Mouse (Mus musculus): Measurements from ENCODE around the gene Kmt2d.

Gene Kmt2d

GRCm38 (mm10) chr15:98802926-98803325 lies 68.1 kb downstream of the Kmt2d start:
- DNase-seq (ENCODE audit: low read depth, low spot score): no peak

DNA sequence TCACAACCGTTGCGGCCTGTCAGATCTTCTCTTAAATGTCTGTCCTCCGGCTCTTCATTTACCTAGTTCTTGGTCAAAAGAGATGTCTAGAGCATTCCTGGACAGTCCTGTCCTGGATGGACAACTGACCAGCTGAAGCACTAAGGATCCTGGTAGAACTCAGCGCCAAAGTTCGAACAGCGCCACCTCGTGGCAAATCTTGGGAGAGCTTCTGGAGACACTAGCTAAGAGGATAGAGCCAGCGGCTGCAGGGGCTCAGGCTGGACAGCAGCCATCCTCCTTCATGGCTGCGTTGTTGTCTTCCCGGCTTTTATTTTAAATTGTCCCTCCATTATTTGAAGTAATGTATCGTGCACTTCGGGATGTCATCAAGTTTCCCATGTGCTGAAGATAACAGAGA lies 71.6 kb downstream of the Kmt2d start:
- peak; percentile 83 for DNase-seq (ENCODE audit: low read depth, low spot score)

DNA sequence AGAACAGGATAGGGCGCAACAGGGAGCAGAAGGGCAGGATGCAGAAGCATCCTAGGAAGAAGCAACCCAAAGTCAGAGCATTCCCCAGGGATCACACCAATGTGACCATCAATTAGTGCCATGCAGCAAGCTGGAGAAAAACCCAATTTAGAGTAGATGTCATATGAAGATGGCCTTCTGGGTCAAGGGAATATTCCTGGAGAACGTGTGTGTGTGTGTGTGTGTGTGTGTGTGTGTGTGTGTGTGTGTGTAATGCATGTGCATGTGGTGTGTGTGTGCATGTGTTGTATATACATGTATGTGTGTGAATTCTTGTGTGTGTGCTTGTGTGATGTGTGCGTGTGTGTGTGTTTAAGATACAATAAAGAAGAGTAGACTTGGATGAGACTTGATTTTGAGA lies 72.1 kb downstream of the Kmt2d start:
- DNase-seq (ENCODE audit: low read depth, low spot score): no peak

DNA sequence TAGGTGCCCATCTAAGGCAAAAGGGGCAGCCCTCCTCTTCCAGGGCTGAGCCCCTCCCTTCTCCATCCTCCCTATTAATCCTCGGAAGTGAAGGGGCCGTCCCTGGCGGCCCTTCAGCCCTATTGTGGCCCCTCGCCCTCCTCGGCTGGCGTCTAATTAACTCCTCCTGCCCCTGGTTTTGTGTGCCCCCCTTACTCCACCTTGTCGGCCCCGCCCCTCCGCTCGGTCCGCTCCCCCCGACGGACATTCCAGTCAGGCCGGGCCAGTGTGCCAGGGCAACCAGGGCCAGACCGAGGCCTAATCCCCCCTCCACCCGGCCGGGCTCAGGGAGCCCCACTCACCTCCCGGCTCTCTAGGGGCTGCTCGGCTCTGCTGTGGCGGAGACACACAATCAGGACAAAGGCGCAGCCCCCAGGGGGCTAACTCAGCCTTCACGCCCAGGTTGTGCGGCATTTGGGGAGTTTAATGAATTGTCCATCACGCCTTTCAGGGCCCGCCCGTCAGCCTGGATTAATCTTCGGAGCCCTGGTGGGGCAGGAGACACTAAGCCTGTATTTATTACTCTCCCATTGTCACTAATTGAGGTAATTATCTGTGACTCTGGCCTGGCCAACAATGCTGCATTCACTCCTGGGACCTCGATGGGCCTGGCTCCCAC lies 73.0 kb downstream of the Kmt2d start:
- DNase-seq (ENCODE audit: low read depth, low spot score): no peak

- no peak for DNase-seq (ENCODE audit: low read depth, low spot score)
Measured at GRCm38 (mm10) chr15:98796803-98797595, 74.0 kb downstream of the Kmt2d start.

DNA sequence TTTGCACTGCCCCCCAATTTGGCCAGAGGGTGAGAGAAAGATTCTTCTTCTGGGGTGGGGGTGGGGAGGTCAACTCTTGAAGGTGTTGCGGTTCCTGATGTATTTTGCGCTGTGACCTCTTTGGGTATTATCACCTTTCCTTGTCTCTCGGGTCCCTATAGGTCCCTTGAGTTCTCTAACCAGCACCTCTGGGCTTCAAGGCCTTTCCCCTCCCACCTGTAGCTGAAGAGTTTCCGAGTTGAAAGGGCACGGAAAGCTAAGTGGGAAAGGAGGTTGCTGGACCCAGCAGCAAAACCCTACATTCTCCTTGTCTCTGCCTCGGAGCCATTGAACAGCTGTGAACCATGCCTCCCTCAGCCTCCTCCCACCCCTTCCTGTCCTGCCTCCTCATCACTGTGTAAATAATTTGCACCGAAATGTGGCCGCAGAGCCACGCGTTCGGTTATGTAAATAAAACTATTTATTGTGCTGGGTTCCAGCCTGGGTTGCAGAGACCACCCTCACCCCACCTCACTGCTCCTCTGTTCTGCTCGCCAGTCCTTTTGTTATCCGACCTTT lies 77.8 kb downstream of the Kmt2d start:
- no peak for DNase-seq (ENCODE audit: low read depth, low spot score)

DNA sequence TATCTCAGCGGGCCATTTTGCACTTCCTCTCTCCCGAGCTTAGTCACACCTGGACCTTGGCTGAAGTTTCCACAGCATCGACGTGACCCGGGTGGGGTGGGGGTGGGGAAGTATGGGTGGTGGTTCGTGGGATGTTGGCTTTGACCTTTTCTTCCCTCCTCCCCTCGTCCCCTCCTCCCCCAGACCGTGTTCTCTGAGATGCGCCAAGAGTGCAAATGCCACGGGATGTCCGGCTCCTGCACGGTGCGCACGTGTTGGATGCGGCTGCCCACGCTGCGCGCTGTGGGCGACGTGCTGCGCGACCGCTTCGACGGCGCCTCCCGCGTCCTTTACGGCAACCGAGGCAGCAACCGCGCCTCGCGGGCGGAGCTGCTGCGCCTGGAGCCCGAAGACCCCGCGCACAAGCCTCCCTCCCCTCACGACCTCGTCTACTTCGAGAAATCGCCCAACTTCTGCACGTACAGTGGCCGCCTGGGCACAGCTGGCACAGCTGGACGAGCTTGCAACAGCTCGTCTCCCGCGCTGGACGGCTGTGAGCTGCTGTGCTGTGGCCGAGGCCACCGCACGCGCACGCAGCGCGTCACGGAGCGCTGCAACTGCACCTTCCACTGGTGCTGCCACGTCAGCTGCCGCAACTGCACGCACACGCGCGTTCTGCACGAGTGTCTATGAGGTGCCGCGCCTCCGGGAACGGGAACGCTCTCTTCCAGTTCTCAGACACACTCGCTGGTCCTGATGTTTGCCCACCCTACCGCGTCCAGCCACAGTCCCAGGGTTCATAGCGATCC lies 78.6 kb downstream of the Kmt2d start:
- no peak for DNase-seq (ENCODE audit: low read depth, low spot score)

DNA sequence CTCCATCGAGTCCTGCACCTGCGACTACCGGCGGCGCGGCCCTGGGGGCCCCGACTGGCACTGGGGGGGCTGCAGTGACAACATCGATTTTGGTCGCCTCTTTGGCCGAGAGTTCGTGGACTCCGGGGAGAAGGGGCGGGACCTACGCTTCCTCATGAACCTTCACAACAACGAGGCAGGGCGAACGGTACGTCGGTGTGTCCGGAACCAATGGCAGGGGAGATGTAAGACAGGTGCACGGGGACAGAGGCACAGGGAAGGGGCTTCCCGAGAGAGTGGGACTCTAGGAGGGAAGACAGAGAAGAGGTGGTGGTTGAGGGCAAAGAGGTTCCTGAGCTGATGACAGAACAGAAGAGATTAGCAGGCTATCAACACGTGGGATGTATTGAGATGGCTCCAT lies 79.2 kb downstream of the Kmt2d start:
- no peak for DNase-seq (ENCODE audit: low read depth, low spot score)

DNA sequence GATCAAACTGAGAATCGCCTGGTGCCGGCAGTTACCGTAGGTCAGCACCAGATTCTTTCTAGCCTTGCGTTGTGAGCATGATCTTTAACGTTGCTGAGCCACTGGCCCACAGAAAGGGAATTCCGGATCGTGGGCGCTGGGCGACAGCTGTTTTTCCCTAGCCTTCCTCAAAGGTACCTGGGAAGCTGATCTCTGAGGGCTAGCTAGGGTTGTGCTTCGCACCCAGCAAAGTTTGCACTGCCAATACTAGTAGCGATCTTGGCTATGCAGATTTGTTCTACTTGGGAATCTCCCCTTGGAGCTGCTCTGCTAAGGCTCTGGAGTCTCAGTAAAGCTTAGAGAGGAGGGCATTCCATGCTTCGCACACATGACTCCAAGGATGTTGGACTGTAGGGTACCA lies 79.8 kb downstream of the Kmt2d start:
- no peak for DNase-seq (ENCODE audit: low read depth, low spot score)

DNA sequence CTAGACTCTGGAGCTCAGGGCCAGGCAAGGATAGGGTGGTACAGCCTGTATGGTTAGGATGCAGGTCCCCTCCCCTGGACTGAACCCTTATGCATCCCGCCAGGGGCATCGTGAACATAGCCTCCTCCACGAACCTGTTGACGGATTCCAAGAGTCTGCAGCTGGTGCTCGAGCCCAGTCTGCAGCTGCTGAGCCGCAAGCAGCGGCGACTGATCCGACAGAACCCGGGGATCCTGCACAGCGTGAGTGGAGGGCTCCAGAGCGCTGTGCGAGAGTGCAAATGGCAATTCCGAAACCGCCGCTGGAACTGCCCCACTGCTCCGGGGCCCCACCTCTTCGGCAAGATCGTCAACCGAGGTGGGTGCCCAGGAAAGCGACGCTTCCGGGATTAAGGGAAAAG lies 80.2 kb downstream of the Kmt2d start:
- DNase-seq (ENCODE audit: low read depth, low spot score): no peak

DNA sequence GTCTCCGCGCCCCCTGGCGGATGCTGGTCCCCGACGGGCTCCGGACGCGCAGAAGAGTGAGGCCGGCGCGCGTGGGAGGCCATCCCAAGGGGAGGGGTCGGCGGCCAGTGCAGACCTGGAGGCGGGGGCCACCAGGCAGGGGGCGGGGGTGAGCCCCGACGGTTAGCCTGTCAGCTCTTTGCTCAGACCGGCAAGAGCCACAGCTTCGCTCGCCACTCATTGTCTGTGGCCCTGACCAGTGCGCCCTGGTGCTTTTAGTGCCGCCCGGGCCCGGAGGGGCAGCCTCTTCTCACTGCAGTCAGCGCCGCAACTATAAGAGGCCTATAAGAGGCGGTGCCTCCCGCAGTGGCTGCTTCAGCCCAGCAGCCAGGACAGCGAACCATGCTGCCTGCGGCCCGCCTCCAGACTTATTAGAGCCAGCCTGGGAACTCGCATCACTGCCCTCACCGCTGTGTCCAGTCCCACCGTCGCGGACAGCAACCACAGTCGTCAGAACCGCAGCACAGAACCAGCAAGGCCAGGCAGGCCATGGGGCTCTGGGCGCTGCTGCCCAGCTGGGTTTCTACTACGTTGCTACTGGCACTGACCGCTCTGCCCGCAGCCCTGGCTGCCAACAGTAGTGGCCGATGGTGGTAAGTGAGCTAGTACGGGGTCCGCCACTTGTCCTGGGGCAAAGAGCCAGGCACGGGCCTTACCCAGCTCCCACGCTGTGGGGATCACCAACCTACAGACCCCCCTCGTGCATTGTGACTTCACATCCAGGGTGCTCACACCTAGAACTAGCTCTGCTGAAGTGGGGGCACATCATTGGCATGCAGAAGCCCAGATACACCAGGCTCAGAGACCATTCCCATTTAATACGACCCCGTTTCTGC lies 81.1 kb downstream of the Kmt2d start, which contains the start of gene Wnt1:
Wnt1 (plus strand) TSS at position 197 of the 875 bp plus-strand sequence.
- no peak for DNase-seq (ENCODE audit: low read depth, low spot score)

DNA sequence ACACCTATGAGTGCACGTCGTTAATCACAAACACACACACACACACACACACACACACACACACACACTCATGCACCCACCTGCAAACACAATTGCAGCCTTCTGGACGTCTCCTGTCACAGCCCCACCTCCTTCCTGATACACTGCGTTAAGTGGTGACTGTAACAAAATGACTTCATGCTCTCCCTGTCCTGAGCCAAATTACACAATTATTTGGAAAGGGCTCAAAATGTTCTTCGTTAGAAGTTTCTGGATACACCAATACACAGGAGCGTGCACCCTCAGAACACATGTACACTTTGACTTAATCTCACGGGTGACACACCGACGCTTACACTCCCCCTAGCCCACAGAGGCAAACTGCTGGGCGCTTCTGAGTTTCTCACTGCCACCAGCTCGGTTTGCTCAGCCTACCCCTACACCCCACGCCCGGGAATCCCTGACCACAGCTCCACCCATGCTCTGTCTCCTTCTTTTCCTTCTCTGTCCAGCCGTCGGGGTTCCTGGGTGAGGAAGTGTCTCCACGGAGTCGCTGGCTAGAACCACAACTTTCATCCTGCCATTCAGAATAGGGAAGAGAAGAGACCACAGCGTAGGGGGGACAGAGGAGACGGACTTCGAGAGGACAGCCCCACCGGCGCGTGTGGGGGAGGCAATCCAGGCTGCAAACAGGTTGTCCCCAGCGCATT lies 81.9 kb downstream of the Kmt2d start:
- DNase-seq (ENCODE audit: low read depth, low spot score): no peak

GRCm38 (mm10) chr15:98787930-98788329 lies 83.1 kb downstream of the Kmt2d start:
- DNase-seq (ENCODE audit: low read depth, low spot score): no peak

DNA sequence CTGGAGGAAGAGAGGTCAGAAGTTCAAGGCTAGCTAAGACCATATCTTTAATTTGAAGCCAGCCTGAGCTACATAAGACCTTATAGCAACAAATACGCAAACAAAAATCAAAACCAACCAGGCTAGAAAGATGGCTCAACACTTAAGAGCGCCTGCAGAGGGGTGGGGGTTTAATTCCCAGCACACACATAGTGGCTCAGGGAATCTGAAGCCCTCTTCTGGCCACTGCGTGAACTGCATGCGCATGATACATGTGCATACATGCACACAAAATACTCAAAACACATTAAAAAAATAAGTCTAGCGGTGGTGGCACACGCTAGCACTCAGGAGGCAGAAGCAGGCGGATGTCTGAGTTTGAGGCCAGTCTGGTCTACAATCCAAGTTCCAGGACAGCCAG lies 85.3 kb downstream of the Kmt2d start:
- no peak for DNase-seq (ENCODE audit: low read depth, low spot score)

Measured in forelimb bud, embryonic 11.5 days (tissue).